Mouse (Mus musculus) T-helper 1 cell (primary cell): ENCODE results near the gene Prss30.

Source experiments
- in situ Hi-C: fragments of 300-600 bp; cut with MboI, MseI; formaldehyde crosslinking; loops from one replicate; pipeline ENCODE4 v1.15.1; 2025; ENCODE audit warnings: high pct_unique_total_duplicates

The Prss30 gene

DNA sequence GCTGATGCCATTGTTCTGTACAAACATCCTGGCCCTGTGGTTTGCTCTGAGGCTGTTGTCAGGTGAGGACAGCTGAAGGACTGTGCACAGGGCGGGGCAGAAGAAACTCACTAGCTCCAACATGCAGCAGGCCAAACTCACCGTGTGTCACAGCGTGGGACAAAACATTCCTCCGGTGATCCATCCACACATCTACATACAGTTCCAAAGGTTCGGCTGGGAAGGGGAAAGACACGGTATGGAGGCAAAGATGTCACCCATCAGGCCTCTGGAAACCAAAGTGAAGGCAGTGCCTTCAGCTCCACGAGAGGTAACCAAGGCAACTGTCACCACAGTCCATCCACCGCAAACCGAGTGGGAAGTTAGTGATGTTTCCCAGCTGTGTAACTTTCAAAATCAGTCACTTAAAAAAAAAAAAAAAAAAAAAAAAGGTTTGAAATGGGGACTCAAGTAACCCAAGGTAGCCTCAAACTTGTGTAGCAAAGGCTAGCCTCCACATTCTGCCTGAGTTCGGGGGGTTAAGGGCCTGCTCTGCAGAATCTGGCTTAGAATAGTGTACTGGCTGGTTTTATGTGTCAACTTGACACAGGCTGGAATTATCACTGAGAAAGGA lies at the start of gene Prss30:
Gene Prss30 (minus strand): TSS at position 270 of the 613 bp plus-strand sequence.
- in situ Hi-C loops = no loop called here

- in situ Hi-C loops = no loop called here
Measured at GRCm38 (mm10) chr17:24029477-24029876, 49.1 kb upstream of the Prss30 start.

- in situ Hi-C loops = no loop called here
Measured at GRCm38 (mm10) chr17:24021375-24022199, 41.2 kb upstream of the Prss30 start.

- in situ Hi-C loops = no loop called here
Measured at GRCm38 (mm10) chr17:24020696-24021095, 40.3 kb upstream of the Prss30 start.

GRCm38 (mm10) chr17:24015727-24016126 lies 35.4 kb upstream of the Prss30 start:
- in situ Hi-C loops = no loop called here

DNA sequence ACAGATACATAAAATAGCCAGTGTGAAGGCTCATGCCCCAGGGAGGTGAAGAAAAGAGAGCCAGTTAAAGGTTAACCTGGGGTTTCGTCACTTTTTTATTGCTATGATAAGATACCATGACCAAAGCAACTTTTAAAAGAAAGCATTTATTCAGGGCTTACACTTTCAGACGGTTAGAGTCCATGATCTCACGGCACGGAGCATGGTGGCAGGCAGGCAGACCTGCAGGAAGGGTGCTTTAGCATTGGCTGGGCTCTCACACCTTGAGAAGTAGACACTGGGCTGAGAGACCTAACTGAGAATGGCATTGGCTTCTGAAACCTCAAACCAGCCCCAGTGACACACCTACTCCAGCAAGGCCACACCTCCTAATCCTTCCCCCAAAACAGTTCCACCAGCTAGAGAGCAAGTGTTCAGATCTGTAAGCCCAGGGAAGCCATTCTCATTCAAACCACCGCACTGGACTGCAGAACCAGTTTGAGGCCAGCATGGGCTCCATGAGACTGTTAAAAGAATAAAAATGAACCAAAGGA lies 34.1 kb upstream of the Prss30 start:
- in situ Hi-C loops = no loop called here

- in situ Hi-C loops = no loop called here
Measured at GRCm38 (mm10) chr17:24012921-24013320, 32.6 kb upstream of the Prss30 start.

DNA sequence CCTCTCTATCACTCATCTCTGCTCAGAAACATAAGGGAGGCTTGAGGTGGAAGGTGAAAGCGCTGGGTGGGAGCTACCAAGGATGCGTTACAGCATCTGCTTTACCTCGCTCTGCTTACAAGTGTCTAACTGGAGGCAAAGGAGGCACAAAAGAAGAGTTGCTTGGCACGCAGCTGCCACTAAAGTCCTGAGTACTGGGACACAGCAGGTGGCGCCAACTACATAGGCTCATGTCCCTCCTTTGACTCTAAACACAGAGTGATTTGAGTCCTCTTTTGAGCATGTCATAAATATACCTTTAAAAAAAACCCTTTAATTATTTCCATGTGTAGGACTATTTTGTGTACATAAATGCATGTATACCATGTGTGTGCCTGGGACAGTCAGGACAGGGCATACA lies 29.3 kb upstream of the Prss30 start:
- in situ Hi-C loops = no loop called here

DNA sequence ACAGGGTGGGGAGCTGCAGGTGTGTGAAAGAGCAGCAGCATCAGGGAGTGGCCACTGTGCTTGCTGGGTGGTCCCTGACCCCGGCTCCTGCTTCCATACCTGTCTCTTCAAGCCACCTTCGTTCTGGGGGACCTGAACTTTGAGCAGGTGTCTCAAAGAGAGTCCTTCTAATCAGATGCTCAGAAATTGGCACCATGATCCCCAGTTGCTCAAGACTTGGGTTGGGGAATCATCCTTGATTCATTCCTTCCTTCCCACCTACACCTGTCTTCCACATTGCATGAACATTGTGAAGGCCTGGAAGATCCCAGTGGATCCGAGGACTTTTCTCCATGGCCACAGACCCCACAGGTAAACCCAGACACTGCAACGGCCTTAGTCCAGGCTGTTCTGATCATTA lies 27.7 kb upstream of the Prss30 start:
- in situ Hi-C loops = no loop called here

DNA sequence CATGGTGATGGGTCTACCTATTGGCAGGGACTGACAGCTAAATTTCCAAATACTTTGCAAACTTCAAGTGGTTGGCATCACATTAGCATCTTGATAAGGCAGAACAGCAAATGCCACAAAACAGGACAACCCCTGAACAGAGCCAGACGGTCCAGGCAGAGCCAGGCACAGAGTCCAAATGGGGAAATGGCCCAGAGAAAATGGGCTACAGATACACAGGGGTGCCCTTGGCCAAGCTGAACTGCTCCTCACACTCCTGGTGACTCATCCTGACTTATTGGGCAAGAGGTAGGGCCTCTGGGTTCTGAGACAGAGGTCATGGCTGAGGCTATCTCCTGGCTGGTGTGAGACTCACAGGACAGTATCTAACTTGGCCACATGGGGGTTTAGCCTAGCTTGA lies 27.0 kb upstream of the Prss30 start:
- in situ Hi-C loops = no loop called here

DNA sequence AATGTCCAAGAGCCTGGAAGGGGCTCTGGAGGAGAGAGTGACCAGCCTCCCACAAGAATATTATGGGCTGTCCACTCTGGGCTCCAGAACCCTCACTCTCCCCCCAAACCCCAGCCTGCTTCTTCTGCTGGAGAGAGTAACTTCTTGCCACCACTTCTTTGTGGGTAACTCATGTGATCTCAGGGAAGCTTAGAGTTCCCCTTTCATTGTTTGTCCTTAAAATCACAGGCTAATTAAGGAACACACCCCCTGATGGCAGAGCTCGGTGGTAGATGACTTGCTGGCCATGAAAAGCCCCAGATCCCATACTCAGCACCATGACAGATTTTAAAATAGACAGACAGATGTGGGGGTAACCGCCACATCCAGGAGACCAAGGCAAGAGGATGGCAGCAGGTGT lies 26.6 kb upstream of the Prss30 start:
- in situ Hi-C loops = no loop called here

DNA sequence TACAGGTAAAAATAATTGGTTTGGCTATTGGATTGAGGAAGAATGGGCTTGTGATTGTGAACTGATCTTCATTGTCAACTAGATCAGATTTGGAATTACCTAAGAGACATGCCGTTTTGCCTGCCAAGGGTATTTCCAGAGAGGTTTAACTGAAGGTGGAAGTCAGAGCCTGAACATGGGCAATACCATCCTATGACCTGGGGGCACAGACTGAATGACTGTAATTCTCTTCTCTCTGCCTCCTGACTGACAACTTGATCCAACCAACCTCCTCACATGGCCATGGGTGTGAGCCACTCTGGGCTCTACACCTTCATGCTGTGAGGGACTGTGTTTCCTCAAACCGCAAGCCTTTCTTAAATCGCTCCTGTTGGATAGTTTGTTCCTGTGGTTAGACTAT lies 24.7 kb upstream of the Prss30 start:
- in situ Hi-C loops = no loop called here

GRCm38 (mm10) chr17:24004071-24004665 lies 23.8 kb upstream of the Prss30 start:
- in situ Hi-C loops = no loop called here

GRCm38 (mm10) chr17:24000404-24000803 lies 20.0 kb upstream of the Prss30 start:
- in situ Hi-C loops = no loop called here

DNA sequence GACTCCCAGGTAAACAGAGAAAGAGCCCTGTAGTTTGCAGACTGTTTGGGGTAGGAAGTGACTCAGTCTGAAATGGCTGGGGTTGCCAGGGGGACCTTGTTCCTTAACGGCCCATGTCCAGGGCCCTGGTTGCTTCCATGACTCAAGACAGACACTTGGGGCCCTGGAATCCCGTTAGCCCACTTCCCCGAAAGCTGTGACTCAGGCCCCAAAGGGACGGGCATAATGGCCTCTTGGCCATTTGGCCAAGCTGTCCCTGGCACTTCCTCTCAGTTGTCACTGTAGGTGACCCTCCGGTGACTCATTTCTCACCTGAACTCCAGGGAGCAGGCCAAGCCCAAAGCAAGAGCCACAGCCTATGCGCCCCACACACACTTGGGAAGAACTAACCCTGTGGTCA lies 18.0 kb upstream of the Prss30 start:
- in situ Hi-C loops = no loop called here

GRCm38 (mm10) chr17:23997901-23998300 lies 17.5 kb upstream of the Prss30 start, which contains the start of gene Prss22:
Gene Prss22 (minus strand): TSS chr17:23998100.
- in situ Hi-C loops = no loop called here

DNA sequence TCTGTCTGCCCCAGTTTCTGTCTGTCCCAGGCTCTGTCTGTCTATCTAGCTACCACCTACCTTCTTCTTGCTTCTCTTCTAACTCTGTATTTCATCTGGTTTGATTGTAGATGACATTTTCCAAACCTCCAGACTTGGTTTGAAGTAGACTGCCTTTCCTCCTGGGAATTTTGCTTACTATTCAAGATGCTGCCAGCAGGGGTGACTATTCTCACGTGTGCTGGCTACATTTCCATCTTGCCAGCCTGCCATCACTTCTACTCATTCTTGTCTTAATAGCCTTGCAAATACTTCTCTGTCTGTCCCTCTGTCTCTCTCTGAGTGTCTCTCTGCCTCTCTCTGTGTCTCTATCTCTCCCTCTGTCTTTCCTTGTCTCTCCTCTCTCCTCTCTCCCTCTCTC lies 15.1 kb upstream of the Prss30 start:
- in situ Hi-C loops = no loop called here

- in situ Hi-C loops = no loop called here
Measured at GRCm38 (mm10) chr17:23994667-23995066, 14.3 kb upstream of the Prss30 start.

GRCm38 (mm10) chr17:23993559-23994428 lies 13.4 kb upstream of the Prss30 start:
- in situ Hi-C loops = no loop called here

DNA sequence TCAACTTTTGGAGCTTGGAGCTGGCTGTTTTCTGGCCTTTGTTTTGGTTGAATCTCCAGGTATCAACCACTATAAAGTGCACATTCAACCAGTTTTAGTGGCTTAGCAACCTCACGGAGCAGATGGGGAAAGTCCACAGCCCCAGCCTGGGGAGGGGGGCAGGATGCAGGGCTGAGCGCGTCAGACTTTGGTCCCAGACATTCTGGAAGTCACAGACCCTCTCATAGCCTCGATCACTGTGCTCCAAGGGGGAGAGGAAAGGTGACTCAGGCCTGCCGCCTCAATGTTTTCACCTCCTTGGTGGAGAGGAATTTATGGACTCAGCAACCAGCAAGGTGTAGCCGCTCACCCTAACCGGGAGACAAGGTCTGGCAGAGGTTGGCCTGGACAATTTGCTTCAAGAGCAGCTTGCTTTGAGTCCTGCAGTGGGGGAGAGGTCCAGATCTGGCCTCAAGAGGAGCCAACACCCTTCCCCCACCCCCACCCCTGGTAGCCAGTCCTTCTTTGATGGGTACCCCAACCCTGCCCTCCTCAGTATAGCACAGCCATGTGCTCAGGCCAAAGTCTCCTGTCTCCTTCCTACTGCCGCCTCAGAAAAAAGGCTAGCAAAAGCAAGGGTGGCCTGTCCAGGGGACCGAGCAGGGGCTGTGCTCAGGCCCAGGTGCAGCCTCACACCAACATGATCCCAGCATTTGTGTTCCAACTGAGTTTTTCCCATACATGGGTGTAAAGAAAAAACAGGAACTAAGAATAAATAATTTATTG lies 12.6 kb upstream of the Prss30 start:
- in situ Hi-C loops = no loop called here

GRCm38 (mm10) chr17:23989802-23990201 lies 9.4 kb upstream of the Prss30 start:
- in situ Hi-C loops = no loop called here
